Mouse (Mus musculus) c-Kit-negative CD71-positive TER-119-positive erythroid progenitor cells, embryonic 14.5 days (primary cell): Measurements from ENCODE around the gene Gkn2.

Experiments
- DNase-seq: peaks from one replicate; pipeline ENCODE4 v3.0.0-alpha.2; 2013; ENCODE audit warnings: low read depth, low spot score

The Gkn2 gene

GRCm38 (mm10) chr6:87399886-87400566 is 26.9 kb downstream of the Gkn2 start:
- DNase-seq, result no peak

GRCm38 (mm10) chr6:87401456-87401855 is 28.3 kb downstream of the Gkn2 start:
- no peak for DNase-seq

GRCm38 (mm10) chr6:87412011-87412410 is 38.9 kb downstream of the Gkn2 start:
- DNase-seq, result no peak

GRCm38 (mm10) chr6:87422304-87422703 is 49.1 kb downstream of the Gkn2 start:
- DNase-seq, result no peak

- DNase-seq, result no peak
These were observed 51.1 kb downstream of the Gkn2 start for GRCm38 (mm10) chr6:87424037-87424816.

GRCm38 (mm10) chr6:87426954-87427353 is 53.8 kb downstream of the Gkn2 start:
- DNase-seq, result no peak

GRCm38 (mm10) chr6:87427616-87428015 is 54.5 kb downstream of the Gkn2 start:
- no peak for DNase-seq

- DNase-seq, result no peak
These were observed 55.4 kb downstream of the Gkn2 start, which contains the start of gene Bmp10 for GRCm38 (mm10) chr6:87428487-87429044. Gene Bmp10 (plus strand): TSS chr6:87428994.
